Mouse (Mus musculus): ENCODE results near the gene Hipk3.

GRCm38 (mm10) chr2:104477398-104478015 is 16.7 kb downstream of the Hipk3 start:
- TF ChIP-seq CTCF (IDR thresholded peaks at IDR 0.05; ENCODE audit: low read depth, low read length) (no peak), GATA1 (IDR thresholded peaks at IDR 0.05; ENCODE audit: borderline replicate concordance, low read length) (no peak)

Measured in G1E (cell line).